Comparison of ENCODE assay signal across 25 mouse cellular contexts in the genomic region with DNA sequence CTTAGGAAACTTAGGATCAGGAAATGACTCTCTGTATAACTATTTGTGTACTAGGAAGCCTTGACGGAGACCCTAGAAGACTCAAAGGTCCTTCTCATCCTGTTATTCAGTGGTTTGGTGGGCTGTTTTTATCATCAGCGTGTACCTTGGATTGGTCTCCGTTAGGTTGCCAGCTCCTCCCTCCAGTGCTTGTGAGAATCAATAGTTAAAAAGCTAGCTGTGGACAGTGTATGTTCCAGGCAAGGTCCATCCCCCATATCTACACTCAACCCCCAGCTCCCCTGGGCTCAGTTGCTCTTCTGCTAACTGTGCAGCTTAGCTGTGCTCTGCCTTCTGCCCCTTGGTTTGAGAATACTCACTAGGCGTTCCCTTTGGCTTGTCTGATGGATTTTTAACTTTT.
"Had no signal": no experiment of that assay in that cellular context is flagged by ENCODE, and none has a peak within 500 bp of the region (broad histone marks: within the 10 kb centered on the region; RNA-seq: fewer than 3 reads in every experiment).

No protein-coding gene starts in this region.

- H3K27ac ChIP-seq: hindbrain, embryonic 10.5 days; hindbrain, embryonic 12.5 days; hindbrain, embryonic 14.5 days; intestine, embryonic 15.5 days; layer of hippocampus, adult 2 months; left cerebral cortex, adult 2 months; limb, embryonic 10.5 days; liver, embryonic 13.5 days; liver, embryonic 15.5 days had no signal

- H3K9ac ChIP-seq: hindbrain, embryonic 12.5 days; hindbrain, embryonic 14.5 days; intestine, embryonic 15.5 days; limb, embryonic 12.5 days; liver, embryonic 13.5 days; liver, embryonic 15.5 days had no signal

- H3K27me3 ChIP-seq: hindbrain, embryonic 12.5 days; intestine, embryonic 15.5 days; limb, embryonic 12.5 days; liver, embryonic 13.5 days; liver, embryonic 15.5 days had no signal

- H3K36me3 ChIP-seq: hindbrain, embryonic 10.5 days; hindbrain, embryonic 12.5 days; intestine, embryonic 15.5 days; limb, embryonic 10.5 days; liver, embryonic 15.5 days had no signal

- DNase-seq: gastrocnemius, adult 2 months; gastrocnemius, postnatal 10 days; gastrocnemius, postnatal 25 days; heart, postnatal 14 days; kidney, adult 18-20 months; kidney, adult 8-10 months; kidney, postnatal 10 days; kidney, postnatal 25 days; kidney, postnatal 4 days; liver; liver, embryonic 13.5 days had no signal

- H3K4me3 ChIP-seq: gastrocnemius, adult 2 months; hindbrain, embryonic 10.5 days; hindbrain, embryonic 12.5 days; intestine, embryonic 15.5 days; layer of hippocampus, adult 2 months; left cerebral cortex, adult 2 months; limb, embryonic 10.5 days; limb, embryonic 12.5 days; liver, embryonic 13.5 days; liver, embryonic 15.5 days had no signal

- H3K9me3 ChIP-seq: hindbrain, embryonic 10.5 days; hindbrain, embryonic 12.5 days; intestine, embryonic 15.5 days; limb, embryonic 10.5 days; limb, embryonic 12.5 days; liver, embryonic 13.5 days; liver, embryonic 15.5 days had no signal

- H3K4me2 ChIP-seq: heart, embryonic 11.5 days; hindbrain, embryonic 12.5 days; hindbrain, embryonic 14.5 days; intestine, embryonic 15.5 days; liver, embryonic 11.5 days; liver, embryonic 13.5 days; liver, embryonic 15.5 days had no signal

- H3K4me1 ChIP-seq: hindbrain, embryonic 10.5 days; hindbrain, embryonic 12.5 days; intestine, embryonic 15.5 days; liver, embryonic 13.5 days; liver, embryonic 15.5 days had no signal

- ATAC-seq: hindbrain, embryonic 16.5 days; inflammation-experienced regulatory T-cells, adult 6 months; intestine, embryonic 15.5 days; intestine, postnatal 0 days had no signal
